In genomic region chr7:141958211-141958610, GRCm38 (mm10) we compare ENCODE assay signal across 21 mouse cellular contexts. TPM values are rescaled to one million over a fixed set of nuclear protein-coding genes. Genes with fewer than 3 reads are reported as not detected.
DNase-seq lines count a peak whose midpoint lies in the region; ATAC-seq and TF ChIP-seq lines count a peak whose summit lies in the region.
"Had no signal": no experiment of that assay in that cellular context is flagged by ENCODE, and none has a peak within 500 bp of the region (broad histone marks: within the 10 kb centered on the region; RNA-seq: fewer than 3 reads in every experiment).

No protein-coding gene starts in this region.

- peaks cover 92% of the 10 kb centered on the region for H3K4me1 ChIP-seq in forebrain, embryonic 15.5 days
- peaks cover 98% of the 10 kb centered on the region for H3K4me1 ChIP-seq in forebrain, embryonic 13.5 days
- peaks cover 99% of the 10 kb centered on the region for H3K4me1 ChIP-seq in midbrain, embryonic 13.5 days (replicated peaks)
- H3K4me1 ChIP-seq in midbrain, embryonic 11.5 days (ENCODE audit: control insufficient read depth, insufficient read depth, low read length), result peaks cover 35% of the 10 kb centered on the region
- H3K4me1 ChIP-seq: embryonic facial prominence, embryonic 12.5 days had no signal

- H3K4me3 ChIP-seq in forebrain, embryonic 15.5 days, result no peak overlapping the region
- H3K4me3 ChIP-seq in forebrain, embryonic 13.5 days, result no peak overlapping the region
- no peak overlapping the region for H3K4me3 ChIP-seq in layer of hippocampus, adult 2 months
- H3K4me3 ChIP-seq in midbrain, embryonic 13.5 days (replicated peaks), result no peak overlapping the region
- H3K4me3 ChIP-seq in midbrain, embryonic 11.5 days (ENCODE audit: low read depth, low read length), result no peak overlapping the region
- H3K4me3 ChIP-seq: embryonic facial prominence, embryonic 10.5 days; embryonic facial prominence, embryonic 12.5 days had no signal

- no peaks in the 10 kb centered on the region for H3K27me3 ChIP-seq in forebrain, embryonic 15.5 days
- no peaks in the 10 kb centered on the region for H3K27me3 ChIP-seq in forebrain, embryonic 13.5 days
- no peaks in the 10 kb centered on the region for H3K27me3 ChIP-seq in midbrain, embryonic 13.5 days
- H3K27me3 ChIP-seq in midbrain, embryonic 11.5 days (ENCODE audit: control insufficient read depth, insufficient read depth, low read length), result no peaks in the 10 kb centered on the region

- H3K27ac ChIP-seq in forebrain, embryonic 15.5 days (replicated peaks), result 0 out of 2 replicates have a peak overlapping the region, but pooled peaks have one; percentile 27
- H3K27ac ChIP-seq in forebrain, embryonic 13.5 days, result no peak overlapping the region
- peak overlapping the region; percentile 5; the same call in 1 of the 2 replicates for H3K27ac ChIP-seq in layer of hippocampus, adult 2 months
- H3K27ac ChIP-seq in midbrain, embryonic 13.5 days, result no peak overlapping the region
- no peak overlapping the region for H3K27ac ChIP-seq in midbrain, embryonic 11.5 days (ENCODE audit: low read depth, low read length)
- H3K27ac ChIP-seq: embryonic facial prominence, embryonic 10.5 days; embryonic facial prominence, embryonic 12.5 days had no signal

- H3K9ac ChIP-seq in forebrain, embryonic 15.5 days (replicated peaks), result no peak overlapping the region
- no peak overlapping the region for H3K9ac ChIP-seq in forebrain, embryonic 13.5 days
- H3K9ac ChIP-seq in midbrain, embryonic 13.5 days (replicated peaks), result 0 out of 2 replicates have a peak overlapping the region, but pooled peaks have one; percentile 4
- H3K9ac ChIP-seq in midbrain, embryonic 11.5 days (ENCODE audit: low read length), result no peak overlapping the region
- H3K9ac ChIP-seq: embryonic facial prominence, embryonic 12.5 days; forebrain, postnatal 0 days had no signal

- no peaks in the 10 kb centered on the region for H3K9me3 ChIP-seq in forebrain, embryonic 15.5 days
- H3K9me3 ChIP-seq in forebrain, embryonic 13.5 days (replicated peaks), result no peaks in the 10 kb centered on the region
- H3K9me3 ChIP-seq in midbrain, embryonic 13.5 days, result no peaks in the 10 kb centered on the region
- H3K9me3 ChIP-seq in midbrain, embryonic 11.5 days (ENCODE audit: control insufficient read depth, low read length), result no peaks in the 10 kb centered on the region
- H3K9me3 ChIP-seq: embryonic facial prominence, embryonic 10.5 days; embryonic facial prominence, embryonic 12.5 days; G1E had no signal

- WGBS in forebrain, embryonic 15.5 days, result 97% methylated on average over 2 of the region's 2 CpGs
- WGBS in forebrain, embryonic 13.5 days, result 93% methylated on average over 2 of the region's 2 CpGs
- WGBS in midbrain, embryonic 13.5 days, result 75% methylated on average over 2 of the region's 2 CpGs
- WGBS in midbrain, embryonic 11.5 days, result 86% methylated on average over 2 of the region's 2 CpGs

- DNase-seq in cerebellum, adult 9-10 months, result peak; percentile 31
- no peak for DNase-seq in layer of hippocampus, adult 2 months (ENCODE audit: low spot score in 2 of 2)
- DNase-seq in layer of hippocampus, adult 18-20 months (ENCODE audit: low spot score in 2 of 2), result no peak
- no peak for DNase-seq in midbrain, embryonic 11.5 days (ENCODE audit: low spot score, missing footprints)
- DNase-seq: adrenal gland, adult 8-10 months; adrenal gland, postnatal 14 days; adrenal gland, postnatal 36 days; B cell, adult 2 months; cerebellum, adult 11 months; forebrain, postnatal 0 days had no signal

- H3K4me2 ChIP-seq in forebrain, embryonic 15.5 days (replicated peaks), result no peak overlapping the region
- H3K4me2 ChIP-seq in forebrain, embryonic 13.5 days, result no peak overlapping the region
- H3K4me2 ChIP-seq in midbrain, embryonic 13.5 days (replicated peaks), result no peak overlapping the region
- H3K4me2 ChIP-seq in midbrain, embryonic 11.5 days, result no peak overlapping the region
- H3K4me2 ChIP-seq: embryonic facial prominence, embryonic 12.5 days had no signal

- H3K36me3 ChIP-seq in forebrain, embryonic 15.5 days, result no peaks in the 10 kb centered on the region
- H3K36me3 ChIP-seq in forebrain, embryonic 13.5 days (ENCODE audit: poor library complexity, severe bottlenecking), result no peaks in the 10 kb centered on the region
- H3K36me3 ChIP-seq in midbrain, embryonic 13.5 days, result peaks cover 4% of the 10 kb centered on the region; the same call in 1 of the 2 replicates
- H3K36me3 ChIP-seq in midbrain, embryonic 11.5 days (ENCODE audit: control insufficient read depth, insufficient read depth, low read length), result no peaks in the 10 kb centered on the region; the same call in 1 of the 2 replicates
- H3K36me3 ChIP-seq: embryonic facial prominence, embryonic 10.5 days; embryonic facial prominence, embryonic 12.5 days; G1E had no signal

- ATAC-seq in cerebellum, adult (ENCODE audit: insufficient number of reproducible peaks, low FRiP score, low TSS enrichment), result no peak
- no peak for ATAC-seq in forebrain, embryonic 15.5 days (replicated peaks)
- no peak for ATAC-seq in forebrain, embryonic 13.5 days
- no peak for ATAC-seq in midbrain, embryonic 13.5 days
- ATAC-seq in midbrain, embryonic 11.5 days (ENCODE audit: low FRiP score), result no peak
- ATAC-seq: activated CD4-positive, CD25-positive, alpha-beta regulatory T cell, adult 4 months; CD4-positive, CD25-positive, alpha-beta regulatory T cell, adult 4 months; forebrain, embryonic 14.5 days; Patski had no signal

- no peak for TF ChIP-seq CTCF in layer of hippocampus, adult 2 months (conservative IDR thresholded peaks at IDR 0.05)

RNA-seq across cellular contexts. Expression of gene Brsk2, which starts 8.7 kb away (rescaled TPM):
- polyA plus RNA-seq in forebrain, embryonic 15.5 days (2015; fragmentation: Nextera tagmentation; extraction: Ambion mirVana), result 23.1 and 25.8 TPM in 2 replicates
- polyA plus RNA-seq in forebrain, embryonic 13.5 days (2015; fragmentation: Nextera tagmentation; extraction: Ambion mirVana), result 20.4 and 22.7 TPM in 2 replicates
- total RNA-seq in layer of hippocampus, adult 2 months (2021), result 100 to 1,000 TPM; 175 to 181 TPM
- total RNA-seq in layer of hippocampus, adult 18-20 months (2021), result 100 to 1,000 TPM; 166 to 180 TPM
- polyA plus RNA-seq in midbrain, embryonic 13.5 days (2015; fragmentation: Nextera tagmentation; extraction: Ambion mirVana), result 27.5 and 29.4 TPM in 2 replicates
- polyA plus RNA-seq in midbrain, embryonic 11.5 days (2014; fragmentation: Nextera tagmentation; extraction: Ambion mirVana), result 9.9 and 11.4 TPM in 2 replicates
- polyA plus RNA-seq: G1E had no signal

RNA-seq across cellular contexts. Expression of gene Tollip, which starts 39.9 kb away (rescaled TPM):
- polyA plus RNA-seq in forebrain, embryonic 15.5 days (2015; fragmentation: Nextera tagmentation; extraction: Ambion mirVana), result 84.4 and 87.9 TPM in 2 replicates
- polyA plus RNA-seq in forebrain, embryonic 13.5 days (2015; fragmentation: Nextera tagmentation; extraction: Ambion mirVana), result 66.4 and 75.2 TPM in 2 replicates
- total RNA-seq in layer of hippocampus, adult 2 months (2021), result 100 to 1,000 TPM; 112 to 123 TPM
- total RNA-seq in layer of hippocampus, adult 18-20 months (2021), result 100 to 1,000 TPM; 118 to 120 TPM
- 69.0 and 71.2 TPM in 2 replicates for polyA plus RNA-seq in midbrain, embryonic 13.5 days (2015; fragmentation: Nextera tagmentation; extraction: Ambion mirVana)
- polyA plus RNA-seq in midbrain, embryonic 11.5 days (2014; fragmentation: Nextera tagmentation; extraction: Ambion mirVana), result 55.5 and 56.4 TPM in 2 replicates

Comparison
In these comparisons a context has a peak if more than half of its experiments do, and no peak if none do; other contexts are left out.
1. H3K27ac ChIP-seq: peak in forebrain, embryonic 15.5 days (single experiment) and layer of hippocampus, adult 2 months (single experiment); none in forebrain, embryonic 13.5 days (single experiment), midbrain, embryonic 13.5 days (single experiment) and midbrain, embryonic 11.5 days (single experiment).